Mouse (Mus musculus): ENCODE results near the gene Ms4a6d. TPM values are rescaled to one million over a fixed set of nuclear protein-coding genes. Genes with fewer than 3 reads are reported as not detected.
"Not testable (repeated sequence)": the region's sequence is repeated elsewhere in the genome, so short reads cannot be mapped to it uniquely, and the experiment has no call there.

The Ms4a6d gene
- total RNA-seq (2021) = 1 to 10 TPM; 1.2 to 1.4 TPM

DNA sequence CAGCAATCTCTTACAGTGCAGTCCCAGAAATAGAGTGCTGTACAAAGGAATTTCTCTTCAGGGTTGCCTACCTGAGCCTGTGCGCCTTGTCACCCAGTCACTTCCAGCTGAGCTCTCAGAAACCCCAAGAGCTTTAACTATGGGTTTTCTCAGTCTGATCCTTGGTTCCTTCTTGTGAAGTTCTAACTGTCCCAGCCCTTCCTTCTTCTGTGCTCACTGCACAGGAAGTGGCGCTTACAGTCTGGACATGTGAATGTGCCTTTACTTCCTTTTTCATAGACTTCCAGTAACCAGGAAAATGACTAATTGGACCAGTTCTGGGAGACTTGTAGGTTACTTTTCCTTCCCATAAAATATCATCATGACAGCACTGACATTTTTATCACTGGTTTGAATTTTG lies at the start of gene Ms4a6d:
Gene Ms4a6d (minus strand): TSS at position 247 of the 400 bp plus-strand sequence.
- no peak for DNase-seq

DNA sequence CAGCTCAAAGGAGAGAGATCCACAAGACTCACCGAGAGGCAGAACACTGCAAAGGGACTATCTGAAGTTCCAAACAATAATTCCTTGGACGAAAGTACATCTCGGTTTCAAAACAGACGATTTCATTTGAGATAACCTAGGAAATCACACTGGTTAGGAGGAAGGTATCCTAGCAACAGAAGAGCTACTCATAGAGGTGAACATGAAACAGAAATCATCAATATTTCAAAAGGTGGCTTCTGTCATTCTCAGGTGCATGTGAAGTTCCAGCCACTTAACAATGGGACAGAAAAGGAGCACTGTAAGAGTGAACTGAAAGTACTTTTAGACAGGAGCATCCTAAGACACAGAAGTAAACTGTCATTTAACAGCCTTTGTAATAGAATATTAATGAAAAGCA lies 44.9 kb upstream of the Ms4a6d start:
- DNase-seq = no peak

DNA sequence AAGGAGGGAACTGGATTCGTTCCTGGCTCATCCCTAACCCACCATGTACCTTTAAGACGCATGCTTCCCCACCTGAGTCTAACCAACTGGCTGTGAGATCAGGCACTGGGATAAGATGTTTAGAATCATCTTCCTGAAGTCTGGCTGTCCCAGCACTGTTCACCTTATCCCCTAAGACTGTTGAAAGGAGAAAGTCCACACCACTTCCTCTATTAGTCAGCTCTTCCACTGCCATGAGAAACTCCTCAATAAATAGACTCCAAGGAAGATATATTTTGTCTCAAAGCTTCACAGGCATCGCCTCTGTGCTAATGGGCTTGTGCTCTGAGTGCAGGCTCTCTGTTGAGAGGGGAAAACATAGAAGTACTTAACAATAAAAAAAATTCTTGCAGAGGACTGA lies 41.5 kb upstream of the Ms4a6d start:
- DNase-seq = no peak

DNA sequence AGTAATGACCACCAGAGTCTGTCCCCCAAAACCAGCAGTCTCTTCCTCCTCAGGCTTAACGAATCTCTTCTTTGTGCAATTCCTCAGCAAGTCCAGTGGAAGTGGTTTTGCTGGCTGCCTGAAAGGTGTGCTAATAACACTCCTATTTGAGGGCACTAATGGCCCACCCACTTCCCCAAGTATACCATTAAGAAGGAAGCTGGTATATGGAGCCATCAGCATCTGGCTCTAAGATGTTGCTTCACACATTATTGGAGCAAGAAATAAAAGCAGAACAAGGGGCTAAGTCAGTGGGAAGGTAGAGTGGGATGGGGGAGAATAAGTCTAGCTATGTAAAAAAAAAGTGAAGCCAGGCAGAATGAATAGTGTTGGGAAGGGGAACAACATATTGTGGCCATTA lies 36.1 kb upstream of the Ms4a6d start, which contains the start of gene Ms4a3:
Gene Ms4a3 (minus strand): TSS at position 120 of the 400 bp plus-strand sequence.
- DNase-seq = no peak

DNA sequence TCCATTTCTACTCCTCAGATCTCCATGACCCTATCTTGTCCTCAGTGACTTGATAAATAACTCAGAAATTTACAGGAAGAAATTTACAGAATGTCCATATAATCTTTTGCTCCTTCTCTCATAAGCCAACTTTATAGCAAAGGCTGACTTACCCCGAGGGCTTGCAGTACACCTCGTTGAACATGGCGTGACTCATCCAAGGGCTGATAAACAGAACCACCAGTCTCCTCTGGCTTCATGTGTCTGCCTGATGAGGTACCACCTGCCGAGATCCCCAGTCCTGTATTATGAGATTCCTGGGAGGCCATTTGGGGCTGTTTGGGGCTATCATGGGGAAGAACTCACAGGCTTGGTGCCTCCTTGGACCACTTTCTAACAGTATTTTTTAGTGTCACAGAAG lies 34.4 kb upstream of the Ms4a6d start:
- no peak for DNase-seq

DNA sequence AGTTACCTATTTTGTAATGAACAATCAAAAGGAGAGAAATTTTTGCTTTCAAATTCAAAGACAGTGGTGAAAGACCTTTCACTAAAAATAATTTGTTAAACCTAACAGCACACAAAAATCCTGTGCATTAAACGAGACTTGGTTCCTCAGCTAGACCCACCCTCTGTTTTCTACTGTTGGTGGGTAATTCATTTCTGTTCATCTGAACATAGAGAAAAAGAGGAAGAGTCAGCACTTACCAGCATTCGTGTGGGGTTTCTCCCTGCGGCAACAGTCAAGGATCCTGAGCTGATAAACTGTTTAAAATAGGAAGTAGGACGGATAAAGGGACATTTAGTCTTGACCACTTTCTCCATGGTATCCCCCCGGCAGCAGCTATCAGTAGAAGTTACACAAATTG lies 30.9 kb upstream of the Ms4a6d start:
- DNase-seq = no peak

DNA sequence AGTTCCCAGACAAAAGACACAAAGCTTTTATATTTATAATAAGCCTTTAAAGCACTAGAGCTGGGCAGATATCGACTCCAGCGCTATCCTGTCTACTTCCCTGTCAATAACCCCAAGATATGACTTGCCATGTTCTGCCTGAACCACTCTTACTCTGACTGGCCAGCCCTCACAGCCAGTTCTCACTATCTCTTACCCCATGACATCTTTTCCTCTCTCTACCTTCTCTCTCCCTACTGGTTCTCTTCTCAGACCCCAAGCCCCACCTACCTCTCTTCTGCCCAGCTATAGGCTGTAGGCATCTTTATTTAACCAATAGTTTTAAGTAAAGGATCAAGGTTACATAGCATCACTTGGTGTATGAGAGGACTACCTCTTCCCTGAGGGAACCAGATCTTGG lies 29.7 kb upstream of the Ms4a6d start:
- no peak for DNase-seq

DNA sequence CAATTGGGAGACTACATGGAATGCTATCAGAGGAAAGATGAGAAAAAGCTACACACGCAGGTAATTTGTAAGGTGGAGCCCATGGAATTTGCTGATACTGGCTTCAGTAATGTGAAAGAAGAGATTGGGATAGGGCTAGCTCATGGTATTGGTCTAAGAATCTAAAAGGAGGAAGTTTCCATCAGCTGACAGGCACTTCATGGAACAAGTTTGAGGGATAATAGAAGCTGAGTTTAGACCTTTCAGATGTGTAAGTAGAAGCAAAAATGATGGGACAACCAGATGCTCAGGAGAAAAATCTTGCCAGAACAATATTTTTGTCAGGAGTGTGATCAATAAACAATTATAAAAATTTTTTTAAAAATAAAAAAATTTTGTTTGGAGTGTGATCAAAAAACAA lies 29.1 kb upstream of the Ms4a6d start:
- DNase-seq = no peak

DNA sequence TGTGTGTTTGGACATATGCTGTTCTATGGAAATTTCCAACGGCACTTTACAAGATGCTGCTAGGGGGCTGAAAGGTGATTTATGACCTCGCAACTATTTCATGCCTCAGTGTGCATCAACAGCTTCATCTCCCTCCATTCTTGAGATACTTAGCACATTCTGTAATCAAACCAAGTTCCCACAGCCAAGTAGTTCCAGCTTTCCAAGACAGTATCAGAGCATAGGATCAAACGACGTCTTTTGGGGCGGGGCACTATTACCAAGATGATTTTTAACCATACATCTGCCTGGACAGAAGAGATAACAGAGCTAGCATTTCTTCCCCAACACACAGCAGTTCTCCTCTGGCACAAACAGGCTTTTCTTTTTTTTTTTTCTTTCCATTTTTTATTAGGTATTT lies 20.6 kb upstream of the Ms4a6d start:
- DNase-seq = no peak

DNA sequence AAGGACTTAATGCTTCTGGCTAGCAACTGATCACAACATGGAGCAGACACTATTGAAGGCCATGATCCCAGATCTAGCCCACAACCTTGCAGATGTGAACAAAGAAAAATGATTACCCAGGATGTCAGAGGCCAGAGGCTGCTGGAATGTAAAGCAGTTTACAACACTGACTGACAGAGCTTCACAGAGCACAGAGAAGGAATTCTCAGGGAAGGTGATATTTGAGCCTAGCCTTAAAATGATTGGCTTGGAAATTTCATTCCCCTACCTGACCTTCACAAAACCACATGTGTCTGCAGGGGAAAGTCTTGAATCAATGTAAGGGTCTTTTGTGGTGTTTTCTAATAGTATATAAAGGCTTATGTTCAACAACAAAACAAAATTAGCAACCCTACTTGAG lies 20.2 kb upstream of the Ms4a6d start:
- no peak for DNase-seq

DNA sequence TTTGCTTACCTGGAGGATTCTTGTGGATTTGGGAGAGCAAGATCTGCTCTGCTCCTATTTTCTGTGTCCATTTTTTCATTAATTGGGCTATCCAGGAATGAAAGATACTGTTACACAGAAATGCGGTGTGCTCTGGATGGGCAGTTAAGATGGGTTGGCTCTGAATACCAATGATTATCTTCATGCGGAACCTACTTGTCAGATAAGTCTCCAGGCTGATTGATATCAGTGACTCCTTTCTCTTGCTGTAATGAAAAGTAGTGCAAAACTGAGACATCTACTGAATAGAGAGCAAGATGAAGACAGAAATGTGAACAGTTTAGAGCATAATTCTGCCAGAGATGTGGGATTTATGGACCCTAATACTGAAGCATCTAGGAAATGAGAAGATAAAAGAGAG lies 18.9 kb upstream of the Ms4a6d start, which contains the start of gene Ms4a2:
Gene Ms4a2 (minus strand): TSS at position 169 of the 400 bp plus-strand sequence.
- DNase-seq = no peak

DNA sequence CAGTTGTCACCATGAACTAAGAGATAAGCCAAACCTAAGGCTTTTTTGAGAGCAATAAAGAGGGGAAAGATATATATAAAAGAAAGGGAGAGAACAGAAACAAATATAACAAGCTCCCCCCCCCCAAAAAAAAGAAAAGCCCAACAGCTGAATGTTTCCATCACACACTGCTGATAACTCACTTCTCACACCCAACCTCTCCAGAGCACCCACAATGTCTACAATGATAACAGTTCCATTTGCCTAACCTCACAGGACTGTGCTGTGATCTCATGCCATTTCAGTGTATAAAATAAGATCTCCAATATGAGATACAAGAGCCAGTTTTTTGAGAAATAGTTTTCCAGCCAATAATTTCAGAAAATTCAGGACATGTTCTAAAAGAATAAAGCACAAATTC lies 13.3 kb upstream of the Ms4a6d start:
- no peak for DNase-seq

DNA sequence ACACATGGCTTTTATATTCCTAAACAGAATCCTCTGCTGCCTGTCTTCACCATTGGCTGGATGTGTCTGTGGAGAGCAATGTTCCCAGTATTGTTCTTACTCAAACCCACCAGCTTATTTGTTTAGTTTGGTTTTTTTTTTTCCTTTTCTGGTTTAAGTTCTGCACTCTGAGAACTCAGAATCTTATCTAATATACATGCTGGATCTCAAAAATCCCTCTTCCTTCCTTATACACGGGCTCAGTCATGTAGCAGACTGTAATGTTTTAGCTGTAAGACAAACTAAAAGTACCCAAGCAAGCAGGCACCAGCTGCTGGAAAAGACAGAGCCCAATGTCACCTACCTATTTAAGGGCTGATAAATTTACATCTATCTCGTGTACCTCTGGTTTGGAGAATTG lies 10.2 kb upstream of the Ms4a6d start:
- DNase-seq = no peak

DNA sequence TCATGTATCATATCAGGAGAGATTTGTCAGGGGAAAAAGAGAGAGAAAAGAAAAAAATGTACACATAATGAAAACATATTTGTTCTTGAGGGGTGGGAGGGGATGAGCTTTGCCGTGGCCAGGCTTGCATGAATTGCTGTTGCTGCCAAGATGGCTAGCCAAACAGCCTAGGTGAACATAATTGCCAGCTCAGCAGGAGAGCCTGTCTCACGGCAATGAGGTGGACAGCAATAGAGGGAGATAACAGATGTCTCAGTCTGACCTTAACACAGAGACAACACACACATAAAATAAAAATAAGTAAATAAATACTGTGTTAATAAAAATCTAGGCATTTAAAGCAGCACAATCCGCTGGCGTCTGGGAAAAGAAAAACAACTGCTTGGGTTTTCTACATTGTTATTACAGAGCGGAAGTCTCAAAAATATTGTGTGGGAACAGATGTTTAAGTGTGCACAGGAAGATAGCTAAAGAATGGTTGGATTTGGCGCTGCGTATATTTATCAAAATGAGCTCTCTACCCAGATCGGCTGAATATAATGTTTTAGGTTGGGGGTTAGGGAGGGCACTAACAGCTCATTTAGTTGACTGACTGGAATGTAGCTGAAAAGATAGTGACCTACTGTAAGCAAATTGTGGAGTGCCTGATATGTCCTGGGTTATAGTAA lies 9.3 kb upstream of the Ms4a6d start:
- no peak for DNase-seq

DNA sequence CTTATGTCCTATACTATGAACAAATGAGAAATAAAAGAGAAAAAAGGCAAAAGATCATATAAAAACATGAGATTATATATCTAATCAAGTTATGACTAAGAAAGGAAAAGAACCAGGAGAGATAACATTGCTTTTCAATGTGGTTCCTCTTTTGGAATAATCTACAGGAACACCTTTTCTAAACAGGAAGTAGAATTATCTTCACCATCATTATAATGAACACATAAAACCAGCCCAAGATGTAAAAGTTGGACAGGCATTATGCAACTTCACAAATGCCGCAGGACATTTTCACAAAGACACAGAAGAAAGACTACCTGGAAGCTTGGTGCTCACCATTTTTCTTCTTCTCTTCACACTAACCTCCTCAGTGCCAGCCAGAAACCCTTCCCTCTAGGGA lies 8.4 kb upstream of the Ms4a6d start:
- no peak for DNase-seq

DNA sequence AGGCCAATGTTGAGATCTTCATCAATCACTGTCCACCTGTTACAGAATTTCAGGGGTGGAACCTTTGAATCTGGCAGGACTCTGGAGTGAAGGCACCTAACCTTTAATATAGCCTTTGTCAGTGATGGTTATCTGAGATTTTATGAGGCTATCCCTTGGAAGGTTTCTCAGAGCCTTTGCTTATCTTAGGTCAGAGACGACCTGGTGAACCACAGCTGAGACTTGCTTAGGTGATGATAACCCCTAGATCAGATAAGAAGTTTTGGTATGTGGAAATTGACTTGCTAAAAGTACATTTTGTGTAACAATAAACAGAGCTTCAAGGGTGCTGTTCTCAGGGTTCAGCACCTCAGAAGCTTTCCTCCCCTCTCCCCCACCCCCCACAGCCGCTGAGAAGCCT lies 7.6 kb upstream of the Ms4a6d start:
- DNase-seq = no peak

DNA sequence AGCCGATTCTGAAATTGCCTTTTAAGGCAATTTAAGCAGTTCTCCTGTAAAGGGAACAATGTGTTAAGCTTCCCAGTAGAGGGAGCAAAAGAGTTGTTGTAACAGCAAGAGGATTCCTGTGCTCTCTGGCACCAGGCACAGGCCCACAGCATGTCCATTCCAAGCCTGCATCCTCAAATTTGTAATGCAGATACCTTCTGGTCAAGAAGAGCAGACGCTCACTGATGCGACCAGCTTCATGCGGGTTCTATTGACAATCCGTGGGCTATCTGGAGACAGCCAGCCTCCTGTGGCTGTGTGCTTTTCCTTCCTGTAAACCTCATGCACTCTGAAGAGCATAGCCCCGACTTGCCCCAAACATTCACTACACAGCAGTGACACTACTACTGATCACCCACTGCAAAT lies 6.9 kb upstream of the Ms4a6d start:
- peak; percentile 14 to 21 for DNase-seq

DNA sequence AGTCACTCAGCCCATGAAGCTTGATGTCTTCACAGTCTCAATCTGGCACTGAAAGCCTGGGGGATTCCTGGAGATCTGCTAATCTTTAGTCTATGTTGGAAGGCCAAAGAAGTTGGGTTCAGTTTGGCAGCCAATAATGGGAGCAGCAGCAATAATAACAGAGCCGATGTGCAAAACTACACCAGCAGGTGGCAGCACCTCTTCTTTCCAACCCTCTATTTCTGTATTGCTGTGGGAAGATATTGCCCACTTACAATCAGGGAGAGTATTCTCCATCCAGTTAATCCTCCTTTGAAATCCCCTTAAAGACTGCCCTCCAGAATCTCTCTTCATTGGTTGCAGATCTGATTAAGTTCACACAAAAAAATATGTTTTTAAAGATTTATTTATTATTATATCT lies 3.5 kb upstream of the Ms4a6d start:
- DNase-seq = peak; percentile 15 to 19

DNA sequence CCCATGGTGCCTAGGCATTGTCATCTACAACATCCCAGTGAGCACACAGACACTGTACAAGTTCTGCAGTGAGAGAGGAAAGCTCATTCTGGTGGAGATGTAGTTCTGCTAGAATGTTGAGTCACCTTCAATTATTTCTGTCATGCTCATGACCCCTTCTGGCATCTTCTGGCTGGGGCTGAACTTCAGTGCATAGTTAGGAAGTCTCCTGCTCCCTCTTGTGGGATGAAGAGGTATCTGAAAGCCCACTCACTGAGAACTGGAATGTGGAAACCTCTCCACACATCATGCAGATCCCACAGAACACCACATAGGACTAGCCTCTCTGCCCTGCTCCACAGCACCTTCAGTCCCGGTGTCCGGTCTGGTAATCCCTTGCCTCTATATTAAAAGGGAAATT lies 2.6 kb downstream of the Ms4a6d start:
- peak; percentile 7 to 31 for DNase-seq

DNA sequence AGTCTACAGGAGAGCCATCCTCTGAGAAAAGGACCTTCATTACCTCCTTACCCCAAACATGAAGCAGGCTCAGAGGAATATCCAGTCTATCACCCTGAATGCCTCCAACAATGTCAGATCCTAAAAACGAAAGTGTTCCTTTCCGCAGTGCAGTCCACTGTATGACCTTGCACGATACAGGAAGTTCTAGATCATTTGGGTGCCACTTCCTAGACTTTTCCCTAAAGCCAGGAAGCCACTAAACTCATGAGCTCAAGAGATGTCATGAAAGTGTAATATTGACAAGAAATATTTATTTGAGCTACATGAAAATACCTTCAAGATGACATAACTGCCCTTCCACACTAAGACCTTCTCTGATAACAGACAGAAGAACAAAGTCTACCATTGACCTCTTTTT lies 3.3 kb downstream of the Ms4a6d start:
- no peak for DNase-seq

DNA sequence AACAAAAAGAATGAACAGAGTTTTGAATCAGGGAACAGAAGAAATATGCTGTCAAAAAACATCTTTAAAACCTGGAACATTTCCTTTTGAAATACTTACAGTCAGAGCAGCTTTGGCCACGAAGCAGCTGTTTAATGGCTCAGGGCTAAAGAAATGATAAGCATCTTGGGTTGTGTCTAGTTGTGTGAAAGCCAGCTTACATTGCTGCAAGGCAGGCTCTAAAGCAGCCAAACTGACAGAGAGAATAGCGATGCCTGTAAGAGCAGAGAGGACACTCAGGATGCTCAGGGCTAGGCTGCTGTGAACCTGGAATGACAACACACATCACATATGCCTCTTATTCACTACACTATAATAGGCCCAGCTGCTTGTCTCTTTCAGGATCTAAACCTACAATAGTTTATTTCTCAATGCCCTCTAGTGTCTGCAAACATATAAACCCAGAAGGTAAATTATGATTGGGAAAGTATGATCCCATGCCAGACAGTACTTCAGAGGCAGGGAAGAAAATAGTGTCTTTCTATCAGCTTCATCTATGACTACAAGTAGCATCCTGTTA lies 14.7 kb downstream of the Ms4a6d start:
- DNase-seq = no peak

DNA sequence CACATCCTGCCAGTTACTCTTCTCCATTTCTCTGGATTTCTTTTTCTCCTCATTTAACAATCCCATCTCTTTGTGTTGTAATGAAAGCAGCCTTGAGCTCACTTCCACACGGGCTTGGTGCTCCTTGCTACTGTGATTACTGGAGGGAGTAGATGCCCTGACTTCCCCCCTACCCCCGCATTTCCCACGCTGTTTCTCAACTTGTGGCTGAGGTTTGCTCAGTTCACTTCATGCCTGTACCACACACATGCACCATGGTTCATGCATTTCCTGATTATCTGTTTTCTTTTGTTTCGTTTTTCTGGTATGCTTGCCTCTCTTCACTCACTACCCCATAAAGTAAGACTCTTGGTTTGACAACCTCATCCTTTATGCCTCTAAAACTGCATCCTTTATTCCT lies 15.4 kb downstream of the Ms4a6d start:
- no peak for DNase-seq

DNA sequence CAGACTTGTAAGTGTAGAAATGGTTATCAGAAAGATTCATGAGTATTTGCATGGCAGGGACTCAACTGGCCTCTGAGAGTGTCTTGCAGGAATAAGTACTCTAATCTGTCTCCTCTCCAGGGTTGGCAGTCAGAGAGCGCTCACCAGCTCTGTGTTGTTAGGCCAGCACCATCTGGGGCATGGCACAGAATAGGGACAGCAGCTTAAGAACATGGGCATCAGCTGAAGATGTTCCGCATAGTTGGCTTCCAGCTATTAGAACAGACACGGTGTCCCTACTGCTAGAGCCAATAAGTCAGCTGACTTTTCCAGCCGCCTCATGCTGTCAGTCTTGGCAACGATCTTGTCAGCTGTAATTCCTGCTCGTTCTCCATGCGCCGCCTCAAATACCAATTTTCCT lies 29.7 kb downstream of the Ms4a6d start:
- no peak for DNase-seq

DNA sequence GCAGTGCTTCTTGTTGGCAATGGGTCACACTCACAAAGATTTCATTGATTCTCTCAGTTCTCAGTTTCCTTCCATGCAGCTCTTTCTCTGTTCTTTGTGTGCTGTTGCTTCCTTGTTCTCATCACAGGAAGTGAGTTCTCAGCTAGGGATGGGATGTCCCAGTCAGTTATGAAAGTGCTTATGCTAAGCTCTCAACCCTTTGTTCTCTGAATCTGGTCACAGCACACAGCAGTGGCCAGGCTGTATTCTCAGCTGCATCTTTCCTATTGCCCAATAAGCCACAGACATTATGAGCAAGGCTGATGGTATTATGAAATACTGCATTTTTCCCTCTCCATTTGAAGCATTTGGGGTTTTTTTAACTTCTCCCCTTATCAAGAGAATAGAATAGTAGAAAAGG lies 45.1 kb downstream of the Ms4a6d start:
- DNase-seq = not testable (repeated sequence)

DNA sequence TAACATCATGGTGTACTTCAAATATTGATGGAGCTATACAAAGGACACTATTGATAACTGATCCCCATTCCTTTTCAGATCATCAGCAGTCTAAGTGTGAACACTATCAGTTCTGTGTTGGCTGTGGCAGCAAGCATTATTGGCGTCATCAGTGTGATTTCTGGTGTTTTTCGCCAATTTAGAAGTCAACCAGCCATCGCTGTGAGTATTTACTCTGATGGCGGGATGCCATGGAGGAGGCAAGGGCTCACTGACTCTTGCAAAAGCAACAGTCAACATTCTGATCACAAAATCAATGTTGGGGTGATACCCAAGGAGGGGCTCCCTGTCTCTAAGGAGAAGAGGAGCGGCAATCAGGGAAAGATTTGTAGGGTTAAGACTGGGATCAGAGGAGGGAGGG lies 49.9 kb downstream of the Ms4a6d start:
- no peak for DNase-seq
